18 mouse cellular contexts compared by ENCODE assay signal in the genomic region with DNA sequence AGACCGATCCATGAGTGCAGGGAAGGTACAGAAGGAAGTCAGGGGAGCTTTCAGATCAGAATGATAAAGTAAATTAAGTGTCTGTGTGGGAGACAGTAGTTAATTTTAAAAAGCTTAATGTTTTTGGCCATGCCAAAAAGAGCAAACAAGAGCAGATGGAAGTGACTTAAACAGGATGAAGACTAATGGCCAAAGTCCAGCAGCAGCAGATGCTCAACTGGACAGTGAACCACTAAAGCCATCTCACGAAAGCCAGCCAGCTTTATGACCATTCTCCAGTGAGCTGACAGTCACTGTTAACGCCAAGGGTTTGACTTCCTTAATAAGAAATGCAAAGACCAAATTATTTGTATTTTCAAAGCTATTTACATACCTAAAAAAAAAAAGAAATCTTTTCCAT.
A peak's percentile ranks its signal among the peaks of the same experiment; 100 is the strongest.
DNase-seq lines count a peak whose midpoint lies in the region; ATAC-seq lines count a peak whose summit lies in the region.
"Had no signal": no experiment of that assay in that cellular context is flagged by ENCODE, and none has a peak within 500 bp of the region (broad histone marks: within the 10 kb centered on the region; RNA-seq: fewer than 3 reads in every experiment).

No protein-coding gene starts in this region.

- no peak overlapping the region for H3K4me2 ChIP-seq in kidney, embryonic 14.5 days (replicated peaks; ENCODE audit: low read depth, low read length)
- no peak overlapping the region for H3K4me2 ChIP-seq in hindbrain, embryonic 14.5 days (replicated peaks)
- H3K4me2 ChIP-seq: embryonic facial prominence, embryonic 15.5 days; hindbrain, embryonic 12.5 days; limb, embryonic 12.5 days; liver, embryonic 15.5 days; neural tube, embryonic 13.5 days had no signal

- H3K4me1 ChIP-seq in kidney, embryonic 14.5 days (ENCODE audit: control insufficient read depth, insufficient read depth, low read length): peaks cover 37% of the 10 kb centered on the region
- H3K4me1 ChIP-seq in hindbrain, embryonic 14.5 days (replicated peaks; ENCODE audit: control insufficient read depth, insufficient read depth, low read length): no peaks in the 10 kb centered on the region

- DNase-seq in heart, adult 9 months (ENCODE audit: low spot score in 2 of 2): peak; percentile 25 to 40
- no peak for DNase-seq in heart, postnatal 25 days (ENCODE audit: low spot score)
- DNase-seq in kidney, postnatal 4 days: peak; percentile 70 to 75
- DNase-seq in cerebellum, adult 11 months: peak; percentile 61
- peak; percentile 82 for DNase-seq in cerebellum, adult 9-11 months
- no peak for DNase-seq in hindbrain, embryonic 14.5 days (ENCODE audit: low spot score)
- DNase-seq: adrenal gland, postnatal 10 days; embryo, embryonic 11 days; gastrocnemius, postnatal 10 days; right cerebral cortex, postnatal 14 days had no signal

- no peaks in the 10 kb centered on the region for H3K36me3 ChIP-seq in kidney, embryonic 14.5 days (ENCODE audit: control insufficient read depth, insufficient read depth, low read length)
- H3K36me3 ChIP-seq in hindbrain, embryonic 14.5 days (replicated peaks; ENCODE audit: control insufficient read depth, insufficient read depth): no peaks in the 10 kb centered on the region
- H3K36me3 ChIP-seq: embryonic facial prominence, embryonic 15.5 days; liver, embryonic 15.5 days; neural tube, embryonic 13.5 days had no signal

- no peaks in the 10 kb centered on the region for H3K27me3 ChIP-seq in kidney, embryonic 14.5 days (ENCODE audit: control insufficient read depth, insufficient read depth, low read length)
- H3K27me3 ChIP-seq in hindbrain, embryonic 14.5 days (ENCODE audit: control insufficient read depth, insufficient read depth, low read length): no peaks in the 10 kb centered on the region
- H3K27me3 ChIP-seq: embryonic facial prominence, embryonic 15.5 days; hindbrain, embryonic 12.5 days; limb, embryonic 12.5 days; liver, embryonic 15.5 days; neural tube, embryonic 13.5 days had no signal

- WGBS in kidney, embryonic 14.5 days: 41% methylated on average over 3 of the region's 3 CpGs
- 87% methylated on average over 3 of the region's 3 CpGs for WGBS in hindbrain, embryonic 14.5 days

- intact Hi-C loops in heart, postnatal 25 days (cut with DNase I): loop anchor here (5.0 kb wide), 1 partner anchor 81 kb away; no protein-coding TSS in a partner anchor

- H3K9me3 ChIP-seq in kidney, embryonic 14.5 days (ENCODE audit: control insufficient read depth, low read length): no peaks in the 10 kb centered on the region
- H3K9me3 ChIP-seq in hindbrain, embryonic 14.5 days (ENCODE audit: control insufficient read depth, low read length): no peaks in the 10 kb centered on the region
- H3K9me3 ChIP-seq: embryonic facial prominence, embryonic 15.5 days; hindbrain, embryonic 12.5 days; limb, embryonic 12.5 days; liver, embryonic 15.5 days; midbrain, embryonic 10.5 days; neural tube, embryonic 13.5 days had no signal

- no peak overlapping the region for H3K4me3 ChIP-seq in kidney, embryonic 14.5 days (ENCODE audit: low read length)
- no peak overlapping the region for H3K4me3 ChIP-seq in hindbrain, embryonic 14.5 days (replicated peaks; ENCODE audit: low read length)
- H3K4me3 ChIP-seq: embryonic facial prominence, embryonic 15.5 days; hindbrain, embryonic 12.5 days; limb, embryonic 12.5 days; liver, embryonic 15.5 days; midbrain, embryonic 10.5 days; neural tube, embryonic 13.5 days had no signal

- H3K27ac ChIP-seq in kidney, embryonic 14.5 days (ENCODE audit: low read depth, low read length): no peak overlapping the region
- H3K27ac ChIP-seq in hindbrain, embryonic 14.5 days: no peak overlapping the region
- H3K27ac ChIP-seq: embryonic facial prominence, embryonic 15.5 days; hindbrain, embryonic 12.5 days; limb, embryonic 12.5 days; liver, embryonic 15.5 days; midbrain, embryonic 10.5 days; neural tube, embryonic 13.5 days had no signal

- H3K9ac ChIP-seq in kidney, embryonic 14.5 days (ENCODE audit: low read depth, low read length): no peak overlapping the region
- no peak overlapping the region for H3K9ac ChIP-seq in hindbrain, embryonic 14.5 days
- H3K9ac ChIP-seq: embryonic facial prominence, embryonic 15.5 days; hindbrain, embryonic 12.5 days; limb, embryonic 12.5 days; liver, embryonic 15.5 days; neural tube, embryonic 13.5 days had no signal

- ATAC-seq in kidney, embryonic 14.5 days (ENCODE audit: low FRiP score, low TSS enrichment): no peak
- ATAC-seq in monocyte, adult 5-6 weeks (replicated peaks; ENCODE audit: insufficient number of reproducible peaks, low FRiP score, low TSS enrichment, poor library complexity, severe bottlenecking): no peak
- no peak for ATAC-seq in hindbrain, embryonic 14.5 days (ENCODE audit: low FRiP score)

Comparison
In these comparisons a context has a peak if more than half of its experiments do, and no peak if none do; other contexts are left out.
1. DNase-seq: peak in heart, adult 9 months (2 of 2), kidney, postnatal 4 days (2 of 2), cerebellum, adult 11 months (single experiment) and cerebellum, adult 9-11 months (single experiment); none in heart, postnatal 25 days (single experiment) and hindbrain, embryonic 14.5 days (single experiment).